Mouse (Mus musculus): ENCODE results near the gene Macf1. TPM values are rescaled to one million over a fixed set of nuclear protein-coding genes. Genes with fewer than 3 reads are reported as not detected.

Macf1 gene
- polyA plus RNA-seq, 1 experiment = 22.3 TPM

DNA sequence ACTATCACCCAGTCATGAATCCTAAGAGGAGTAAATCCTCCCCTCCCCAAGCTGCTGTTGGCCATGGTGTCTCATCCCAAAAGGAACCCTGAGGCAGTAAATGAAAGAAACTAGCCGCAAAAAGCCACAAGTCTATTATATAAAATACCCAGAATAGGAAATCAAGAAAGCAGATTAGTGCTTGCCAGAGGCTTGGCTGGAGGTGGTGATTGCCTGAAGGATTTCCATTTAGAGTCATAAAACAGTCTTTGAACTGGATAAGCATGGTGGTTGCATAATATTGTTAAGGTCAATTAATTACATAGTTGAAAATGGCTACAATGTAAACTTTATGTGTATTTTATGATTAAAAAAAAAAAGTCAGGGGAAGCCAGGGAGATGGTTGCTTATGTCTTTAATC is 83.1 kb downstream of the Macf1 start:
- Histone ChIP-seq H3K36me3 (ENCODE audit: control insufficient read depth, insufficient read depth, low read length) (no peaks in the 10 kb centered on the region), H3K4me3 (ENCODE audit: low read depth, low read length) (no peak overlapping the region), H3K4me1 (ENCODE audit: control insufficient read depth, insufficient read depth, insufficient read length, low read length) (no peaks in the 10 kb centered on the region; the same call in 1 of the 2 replicates), H3K27me3 (ENCODE audit: control insufficient read depth, insufficient read depth, low read length) (no peaks in the 10 kb centered on the region), H3K27ac (ENCODE audit: insufficient read depth, low read depth, low read length) (no peak overlapping the region)
- TF ChIP-seq POLR2A (IDR thresholded peaks at IDR 0.05; ENCODE audit: low read depth, low read length) (no peak), CTCF (IDR thresholded peaks at IDR 0.05; ENCODE audit: extremely low read depth, insufficient read length, insufficient replicate concordance, low read depth, low read length) (no peak)
- 22% methylated on average over 1 of the region's 1 CpGs for WGBS

DNA sequence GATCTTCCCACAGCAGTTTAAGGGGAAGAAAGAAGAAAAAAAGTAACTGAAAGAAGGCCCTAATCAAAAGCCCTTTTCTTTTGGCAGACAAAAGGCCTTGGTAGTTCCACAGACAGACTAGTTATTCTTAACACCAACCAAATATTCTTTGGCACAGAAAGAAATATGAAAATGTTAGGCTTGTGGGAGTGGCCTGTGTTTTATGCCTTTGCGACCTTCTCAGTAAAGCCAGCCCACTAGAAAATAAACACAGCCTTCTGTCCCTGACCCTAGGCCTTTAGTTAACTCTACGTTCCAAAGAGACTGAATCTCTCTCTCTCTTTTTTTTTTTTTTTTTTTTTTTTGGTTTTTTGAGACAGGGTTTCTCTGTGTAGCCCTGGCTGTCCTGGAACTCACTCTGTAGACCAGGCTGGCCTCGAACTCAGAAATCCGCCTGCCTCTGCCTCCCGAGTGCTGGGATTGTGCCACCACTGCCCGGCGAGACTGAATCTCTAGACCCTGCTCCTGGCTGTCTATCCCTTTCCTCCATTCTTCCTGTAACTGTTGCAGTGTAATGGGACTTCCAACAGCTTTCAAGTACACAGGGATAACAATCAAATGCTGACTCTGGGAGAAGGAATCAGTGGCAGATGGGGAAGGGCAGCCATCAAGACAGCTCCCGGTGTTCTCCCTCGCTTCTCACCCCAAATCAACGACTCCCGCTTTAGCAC is 85.5 kb downstream of the Macf1 start:
- TF ChIP-seq POLR2A (IDR thresholded peaks at IDR 0.05; ENCODE audit: low read depth, low read length) = no peak
- no peak for TF ChIP-seq CTCF (IDR thresholded peaks at IDR 0.05; ENCODE audit: extremely low read depth, insufficient read length, insufficient replicate concordance, low read depth, low read length)
- Histone ChIP-seq H3K4me3 (ENCODE audit: low read depth, low read length) (no peak overlapping the region), H3K4me1 (ENCODE audit: control insufficient read depth, insufficient read depth, insufficient read length, low read length) (no peaks in the 10 kb centered on the region), H3K36me3 (ENCODE audit: control insufficient read depth, insufficient read depth, low read length) (no peaks in the 10 kb centered on the region), H3K27me3 (ENCODE audit: control insufficient read depth, insufficient read depth, low read length) (no peaks in the 10 kb centered on the region), H3K27ac (ENCODE audit: insufficient read depth, low read depth, low read length) (no peak overlapping the region)
- WGBS = 73% methylated on average over 11 of the region's 11 CpGs

DNA sequence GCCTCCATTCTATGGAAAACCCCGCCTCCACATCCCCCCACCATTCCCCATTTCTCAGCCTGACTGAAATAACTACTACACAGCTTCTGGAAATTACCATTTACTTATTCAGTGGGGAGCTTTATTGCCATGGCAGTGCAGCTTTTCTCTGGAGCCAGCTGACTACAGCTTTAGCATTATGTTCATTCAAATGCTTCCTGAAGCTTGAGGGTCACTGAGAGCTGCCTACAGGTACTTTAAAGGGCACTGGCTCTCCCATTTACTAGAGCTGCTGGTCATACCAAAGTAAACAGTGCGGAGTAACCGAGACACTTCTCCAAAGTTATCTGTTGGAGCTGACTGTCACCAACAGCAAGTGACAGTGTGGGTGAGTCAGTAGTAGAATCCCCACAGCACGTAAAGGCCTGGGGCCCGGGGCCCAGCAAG is 89.8 kb downstream of the Macf1 start:
- TF ChIP-seq POLR2A (IDR thresholded peaks at IDR 0.05; ENCODE audit: low read depth, low read length) (no peak), CTCF (IDR thresholded peaks at IDR 0.05; ENCODE audit: extremely low read depth, insufficient read length, insufficient replicate concordance, low read depth, low read length) (no peak)
- H3K27ac ChIP-seq (ENCODE audit: insufficient read depth, low read depth, low read length) = no peak overlapping the region

DNA sequence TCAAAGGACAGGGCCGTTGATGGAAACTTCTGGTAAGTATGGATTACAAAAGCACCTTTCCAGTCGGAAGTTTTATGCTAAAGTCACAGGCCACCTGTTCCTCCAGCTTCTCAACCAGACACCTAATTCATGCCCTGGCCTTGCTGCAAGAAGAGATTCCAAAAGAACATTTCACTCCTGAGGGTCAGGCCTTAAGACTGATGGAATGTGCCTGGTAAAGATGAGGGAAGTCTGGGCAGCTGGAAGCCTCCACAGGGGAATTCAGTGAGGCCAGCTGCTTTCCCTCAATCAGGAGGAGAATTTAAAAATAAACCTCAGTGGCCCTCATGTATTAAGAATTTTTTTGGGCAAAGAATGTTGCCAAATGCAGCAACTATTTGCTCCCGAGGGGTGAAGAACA is 90.5 kb downstream of the Macf1 start:
- TF ChIP-seq POLR2A (IDR thresholded peaks at IDR 0.05; ENCODE audit: low read depth, low read length) (no peak), CTCF (IDR thresholded peaks at IDR 0.05; ENCODE audit: extremely low read depth, insufficient read length, insufficient replicate concordance, low read depth, low read length) (no peak)
- Histone ChIP-seq H3K4me3 (ENCODE audit: low read depth, low read length) (no peak overlapping the region), H3K27me3 (ENCODE audit: control insufficient read depth, insufficient read depth, low read length) (no peaks in the 10 kb centered on the region), H3K4me1 (ENCODE audit: control insufficient read depth, insufficient read depth, insufficient read length, low read length) (no peaks in the 10 kb centered on the region), H3K36me3 (ENCODE audit: control insufficient read depth, insufficient read depth, low read length) (no peaks in the 10 kb centered on the region), H3K27ac (ENCODE audit: insufficient read depth, low read depth, low read length) (no peak overlapping the region)
- WGBS = 63% methylated on average over 3 of the region's 3 CpGs

More for the DNA sequence above, 89.8 kb downstream of the Macf1 start:
- Histone ChIP-seq H3K4me3 (ENCODE audit: low read depth, low read length) (no peak overlapping the region), H3K36me3 (ENCODE audit: control insufficient read depth, insufficient read depth, low read length) (no peaks in the 10 kb centered on the region), H3K4me1 (ENCODE audit: control insufficient read depth, insufficient read depth, insufficient read length, low read length) (no peaks in the 10 kb centered on the region), H3K27me3 (ENCODE audit: control insufficient read depth, insufficient read depth, low read length) (no peaks in the 10 kb centered on the region)
- WGBS = 78% methylated on average over 5 of the region's 5 CpGs

DNA sequence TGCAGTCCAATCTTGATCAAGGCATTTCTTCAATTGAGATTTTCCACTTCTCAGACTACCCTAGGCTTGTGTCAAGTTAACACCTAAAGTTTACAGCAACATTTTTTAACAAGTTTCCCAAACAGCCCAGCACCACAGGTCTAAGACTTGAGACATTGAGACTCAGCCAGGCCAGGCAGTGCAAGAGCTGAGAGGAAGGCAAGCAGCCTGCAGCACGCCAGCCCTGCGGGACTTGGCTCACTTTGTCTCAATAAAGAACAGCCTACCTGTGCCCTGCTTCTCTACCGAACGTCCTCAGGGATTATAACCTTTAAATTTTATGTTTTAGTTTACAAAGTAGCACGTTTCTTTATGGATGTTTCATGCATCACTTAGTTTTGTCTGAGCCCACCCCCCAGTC is 92.1 kb downstream of the Macf1 start:
- no peaks in the 10 kb centered on the region for H3K4me1 ChIP-seq (ENCODE audit: control insufficient read depth, insufficient read depth, insufficient read length, low read length)
- no peak overlapping the region for H3K4me3 ChIP-seq (ENCODE audit: low read depth, low read length)
- no peaks in the 10 kb centered on the region for H3K27me3 ChIP-seq (ENCODE audit: control insufficient read depth, insufficient read depth, low read length)
- H3K27ac ChIP-seq (ENCODE audit: insufficient read depth, low read depth, low read length) = no peak overlapping the region
- 81% methylated on average over 5 of the region's 5 CpGs for WGBS
- TF ChIP-seq CTCF (IDR thresholded peaks at IDR 0.05; ENCODE audit: extremely low read depth, insufficient read length, insufficient replicate concordance, low read depth, low read length) = no peak
- no peak for TF ChIP-seq POLR2A (IDR thresholded peaks at IDR 0.05; ENCODE audit: low read depth, low read length)
- no peaks in the 10 kb centered on the region for H3K36me3 ChIP-seq (ENCODE audit: control insufficient read depth, insufficient read depth, low read length)

DNA sequence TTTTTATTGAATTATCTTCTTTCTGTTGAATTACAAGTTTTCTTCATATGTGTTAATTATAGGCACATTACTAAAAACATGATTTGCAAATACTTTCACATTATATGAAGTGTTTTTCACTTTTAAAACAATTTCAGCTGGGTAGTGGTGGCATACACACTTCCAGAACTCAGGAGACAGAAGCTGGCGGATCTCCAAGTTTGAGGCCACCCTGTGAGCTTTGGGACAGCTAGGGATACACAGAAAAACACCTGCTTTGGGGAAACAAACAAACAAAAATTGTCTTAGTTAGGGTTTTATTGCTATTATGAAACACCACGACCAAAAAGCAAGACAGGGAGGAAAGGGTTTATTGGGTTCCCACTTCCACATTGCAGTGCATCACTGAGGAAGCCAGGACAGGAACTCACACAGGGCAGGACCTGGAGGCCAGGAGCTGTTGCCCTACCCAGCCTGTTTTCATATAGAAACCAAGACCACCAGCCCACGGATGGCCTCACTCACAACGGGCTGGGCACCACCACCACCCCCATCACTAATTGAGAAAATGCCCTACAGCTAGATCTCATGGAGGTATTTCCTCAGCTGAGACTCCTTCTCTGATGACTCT is 93.0 kb downstream of the Macf1 start:
- WGBS = 59% methylated on average over 4 of the region's 4 CpGs
- Histone ChIP-seq H3K27me3 (ENCODE audit: control insufficient read depth, insufficient read depth, low read length) (no peaks in the 10 kb centered on the region), H3K27ac (ENCODE audit: insufficient read depth, low read depth, low read length) (no peak overlapping the region), H3K4me3 (ENCODE audit: low read depth, low read length) (no peak overlapping the region), H3K4me1 (ENCODE audit: control insufficient read depth, insufficient read depth, insufficient read length, low read length) (no peaks in the 10 kb centered on the region), H3K36me3 (ENCODE audit: control insufficient read depth, insufficient read depth, low read length) (no peaks in the 10 kb centered on the region)
- TF ChIP-seq POLR2A (IDR thresholded peaks at IDR 0.05; ENCODE audit: low read depth, low read length) = no peak
- no peak for TF ChIP-seq CTCF (IDR thresholded peaks at IDR 0.05; ENCODE audit: extremely low read depth, insufficient read length, insufficient replicate concordance, low read depth, low read length)

DNA sequence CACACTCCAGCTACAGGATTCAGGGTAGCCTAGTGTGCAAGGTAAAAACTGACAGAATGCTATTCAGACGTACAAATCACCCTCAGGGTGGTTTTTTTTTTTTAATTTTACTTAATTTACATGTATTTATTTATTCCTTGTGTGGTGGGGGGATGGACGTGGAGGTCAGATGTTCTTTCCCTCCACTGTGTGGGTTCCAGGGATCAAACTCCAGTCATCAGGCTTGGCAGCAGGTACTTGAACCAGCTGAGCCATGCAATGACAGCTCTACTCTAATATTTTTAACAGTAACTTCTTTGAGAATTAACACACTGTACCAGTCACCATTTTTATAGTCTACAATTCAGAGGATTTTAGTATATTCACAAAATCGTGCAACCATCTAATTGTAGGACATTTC is 94.7 kb downstream of the Macf1 start:
- Histone ChIP-seq H3K27me3 (ENCODE audit: control insufficient read depth, insufficient read depth, low read length) (no peaks in the 10 kb centered on the region), H3K4me3 (ENCODE audit: low read depth, low read length) (no peak overlapping the region), H3K27ac (ENCODE audit: insufficient read depth, low read depth, low read length) (no peak overlapping the region), H3K4me1 (ENCODE audit: control insufficient read depth, insufficient read depth, insufficient read length, low read length) (no peaks in the 10 kb centered on the region), H3K36me3 (ENCODE audit: control insufficient read depth, insufficient read depth, low read length) (no peaks in the 10 kb centered on the region)
- WGBS = 65% methylated on average over 3 of the region's 3 CpGs
- no peak for TF ChIP-seq POLR2A (IDR thresholded peaks at IDR 0.05; ENCODE audit: low read depth, low read length)
- no peak for TF ChIP-seq CTCF (IDR thresholded peaks at IDR 0.05; ENCODE audit: extremely low read depth, insufficient read length, insufficient replicate concordance, low read depth, low read length)
